9 mouse cellular contexts compared by ENCODE assay signal in genomic region chr2:131686748-131687147, GRCm38 (mm10).
DNase-seq lines count a peak whose midpoint lies in the region; ATAC-seq lines count a peak whose summit lies in the region.
"Had no signal": no experiment of that assay in that cellular context is flagged by ENCODE, and none has a peak within 500 bp of the region (broad histone marks: within the 10 kb centered on the region; RNA-seq: fewer than 3 reads in every experiment).

No protein-coding gene starts in this region.

- H3K27me3 ChIP-seq in neural tube, embryonic 15.5 days (replicated peaks), result no peaks in the 10 kb centered on the region

- H3K4me1 ChIP-seq in neural tube, embryonic 15.5 days, result no peaks in the 10 kb centered on the region

- 70% methylated on average over 2 of the region's 2 CpGs for WGBS in neural tube, embryonic 15.5 days

- no peak for ATAC-seq in neural tube, embryonic 15.5 days (ENCODE audit: low FRiP score)
- no peak for ATAC-seq in erythroid progenitor cell, adult 5-6 weeks (replicated peaks; ENCODE audit: low FRiP score, poor library complexity, severe bottlenecking)
- ATAC-seq: liver, postnatal 0 days had no signal

- no peak overlapping the region for H3K4me2 ChIP-seq in neural tube, embryonic 15.5 days

- H3K27ac ChIP-seq in neural tube, embryonic 15.5 days (replicated peaks), result no peak overlapping the region

- H3K9me3 ChIP-seq in neural tube, embryonic 15.5 days (replicated peaks), result no peaks in the 10 kb centered on the region

- H3K36me3 ChIP-seq in neural tube, embryonic 15.5 days, result no peaks in the 10 kb centered on the region

- H3K4me3 ChIP-seq in neural tube, embryonic 15.5 days (replicated peaks), result no peak overlapping the region

- DNase-seq in adrenal gland, adult 2 months, result peak; percentile 30
- DNase-seq in adrenal gland, adult 8-10 months, result no peak
- peak; percentile 60 for DNase-seq in testis, postnatal 10 days (ENCODE audit: low spot score)
- DNase-seq in testis, postnatal 14 days (ENCODE audit: low spot score), result no peak
- DNase-seq in layer of hippocampus, postnatal 10 days (ENCODE audit: low spot score in 2 of 2), result peak; percentile 63 to 66
- DNase-seq in urinary bladder, adult 18-20 months (ENCODE audit: low spot score in 2 of 2), result no peak
- DNase-seq: liver, postnatal 0 days had no signal

- H3K9ac ChIP-seq in neural tube, embryonic 15.5 days (replicated peaks), result no peak overlapping the region
- H3K9ac ChIP-seq: liver, postnatal 0 days had no signal

Comparison
In these comparisons a context has a peak if more than half of its experiments do, and no peak if none do; other contexts are left out.
1. DNase-seq: peak in adrenal gland, adult 2 months (single experiment), testis, postnatal 10 days (single experiment) and layer of hippocampus, postnatal 10 days (2 of 2); none in adrenal gland, adult 8-10 months (single experiment), testis, postnatal 14 days (single experiment) and urinary bladder, adult 18-20 months (0 of 2).